Mouse (Mus musculus) CH12.LX (cell line): ENCODE data around the gene Mettl16.

Source experiments
- CTCF ChIP-seq, 2 experiments: IDR thresholded peaks in 1 of 2; conservative IDR thresholded peaks in 1 of 2; 2 replicates each; pipeline ENCODE4 v1.5.1; 2011 to 2012; ENCODE audit warnings: low read depth in 2 of 2, low read length in 2 of 2, improper control_type of control experiment in 1 of 2, inconsistent platforms in 1 of 2, mild to moderate bottlenecking in 1 of 2, moderate library complexity in 1 of 2
- ELF1 ChIP-seq: IDR thresholded peaks from 2 replicates; pipeline ENCODE4 v1.6.1; 2014; ENCODE audit warnings: low read depth, mild to moderate bottlenecking, inconsistent platforms, low read length, improper control_type of control experiment
- HCFC1 ChIP-seq: IDR thresholded peaks from 2 replicates; pipeline ENCODE4 v1.6.1; 2012; ENCODE audit warnings: low read depth, mild to moderate bottlenecking, inconsistent platforms, low read length, improper control_type of control experiment
- KAT2A ChIP-seq: IDR thresholded peaks from 2 replicates; pipeline ENCODE4 v1.6.1; 2012; ENCODE audit warnings: low read length, improper control_type of control experiment, inconsistent platforms; ENCODE audit not compliant: insufficient replicate concordance
- MAFK ChIP-seq: IDR thresholded peaks from 2 replicates; pipeline ENCODE4 v1.6.1; 2011; ENCODE audit warnings: low read length, improper control_type of control experiment; ENCODE audit not compliant: insufficient replicate concordance
- POLR2A ChIP-seq: IDR thresholded peaks from 2 replicates; pipeline ENCODE4 v1.6.1; 2011; ENCODE audit warnings: low read depth, mild to moderate bottlenecking, improper control_type of control experiment, low read length
- RCOR1 ChIP-seq: conservative IDR thresholded peaks from 2 replicates; pipeline ENCODE4 v1.6.1; 2012; ENCODE audit warnings: low read depth, mild to moderate bottlenecking, inconsistent platforms, low read length, improper control_type of control experiment
- SMC3 ChIP-seq: IDR thresholded peaks from 2 replicates; pipeline ENCODE4 v1.6.1; 2011; ENCODE audit warnings: low read depth, low read length, improper control_type of control experiment
- USF1 ChIP-seq: IDR thresholded peaks from 2 replicates; pipeline ENCODE4 v1.6.1; 2014; ENCODE audit warnings: low read depth, mild to moderate bottlenecking, inconsistent platforms, low read length, improper control_type of control experiment
- ZNF384 ChIP-seq: IDR thresholded peaks from 2 replicates; pipeline ENCODE4 v1.6.1; 2012; ENCODE audit warnings: low read depth, low read length, improper control_type of control experiment, inconsistent platforms

DNA sequence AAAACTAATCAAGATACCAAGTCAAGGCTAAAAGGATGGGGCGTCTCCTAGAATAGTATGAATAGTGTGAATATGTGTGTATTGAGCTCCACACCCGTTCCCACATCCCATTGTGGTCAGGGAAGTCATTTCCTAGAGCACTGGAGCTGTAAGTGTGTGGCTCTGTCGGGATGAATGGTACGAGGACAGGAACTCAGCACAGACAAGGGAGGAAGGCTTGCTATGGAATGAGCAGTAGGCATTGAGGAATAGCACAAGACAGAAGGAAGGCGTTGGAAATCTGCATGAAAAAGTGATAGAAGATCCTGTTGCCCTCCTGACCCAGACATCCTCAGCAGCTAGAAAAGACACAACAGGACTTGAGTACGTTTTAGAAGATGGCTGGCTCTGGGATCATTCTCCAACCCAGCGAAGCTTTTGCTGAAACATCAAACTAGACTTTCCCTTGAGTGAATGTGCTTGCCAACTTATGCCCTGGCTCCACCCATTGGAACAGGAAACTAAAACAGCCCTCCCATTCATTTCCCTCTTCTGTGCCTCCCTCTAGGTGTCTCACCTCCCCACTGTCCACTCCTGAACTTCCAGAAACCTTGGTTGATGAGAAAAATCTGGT lies 57.3 kb downstream of the Mettl16 start:
- TF ChIP-seq POLR2A (no peak), CTCF (conservative IDR thresholded peaks at IDR 0.05 in 1 of 2, IDR thresholded peaks at IDR 0.05 in 1 of 2; ENCODE audit: low read depth in 2 of 2, low read length in 2 of 2) (no peak; a peak in 1 of 4 replicates), RCOR1 (no peak), SMC3 (no peak), KAT2A (no peak), HCFC1 (no peak), USF1 (no peak), ZNF384 (no peak), MAFK (no peak), ELF1 (0 out of 2 replicates have a peak, but pooled peaks have one; percentile 15)
